Mouse (Mus musculus): ENCODE results near the gene Tulp4. TPM values are rescaled to one million over a fixed set of nuclear protein-coding genes. Genes with fewer than 3 reads are reported as not detected.
A peak's percentile ranks its signal among the peaks of the same experiment; 100 is the strongest.

Tulp4 gene
- total and polyA plus RNA-seq, 2 experiments from 2014 or later, result 91.9 to 218 TPM

- H3K9me3 ChIP-seq (ENCODE audit: low read length), result no peaks in the 10 kb centered on the region
- no peaks in the 10 kb centered on the region for H3K36me3 ChIP-seq (ENCODE audit: insufficient read depth, low read length)
- no peak overlapping the region for H3K4me3 ChIP-seq (ENCODE audit: low read length)
- no peak for DNase-seq (ENCODE audit: low spot score)
- no peak overlapping the region for H3K9ac ChIP-seq (replicated peaks; ENCODE audit: low read length)
- H3K4me1 ChIP-seq (ENCODE audit: insufficient read depth, low read length), result 0 out of 2 replicates have a peak, but pooled peaks cover 3% of the 10 kb centered on the region
- no peak overlapping the region for H3K27ac ChIP-seq
- 80% methylated on average over 6 of the region's 6 CpGs for WGBS
- no peak for ATAC-seq
- H3K27me3 ChIP-seq (ENCODE audit: insufficient read depth, low read length), result no peaks in the 10 kb centered on the region
- no peak overlapping the region for H3K4me2 ChIP-seq (ENCODE audit: low read depth, low read length)
- no peak for TF ChIP-seq CTCF (IDR thresholded peaks at IDR 0.05; ENCODE audit: low read depth)
These were observed 2.7 kb upstream of the Tulp4 start for GRCm38 (mm10) chr17:6103566-6103965.

DNA sequence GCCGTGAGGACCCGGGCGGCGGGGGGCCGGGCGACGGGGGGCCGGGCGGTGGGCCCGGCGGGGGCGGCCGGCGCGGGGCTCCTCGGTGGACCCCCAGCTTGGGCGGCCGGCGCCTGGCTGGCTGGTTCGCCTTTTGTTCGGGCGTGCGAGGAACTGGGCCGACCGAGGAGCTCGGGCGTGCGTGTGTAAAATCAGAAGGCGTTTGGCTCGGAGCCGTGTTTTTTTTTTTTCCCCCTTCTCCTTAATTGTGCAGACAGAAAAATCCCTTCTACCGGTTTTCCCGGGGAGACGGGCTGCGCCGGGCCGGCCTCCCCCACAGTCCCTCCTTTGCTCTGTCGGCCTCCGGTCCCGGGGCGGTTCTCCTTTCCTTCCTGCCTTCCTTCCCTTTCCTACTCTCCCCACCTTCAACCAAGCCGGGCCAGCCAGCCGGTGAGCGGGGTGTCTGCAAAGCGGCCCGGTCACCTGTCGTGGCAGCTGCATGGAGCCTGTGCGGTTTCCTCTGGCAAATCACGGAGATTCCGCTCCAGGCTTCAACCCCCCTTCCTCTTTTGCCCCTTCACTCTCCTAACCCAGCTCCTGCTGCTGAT, 871 bp downstream of the Tulp4 start:
- 1% methylated on average over 48 of the region's 50 CpGs for WGBS

DNA sequence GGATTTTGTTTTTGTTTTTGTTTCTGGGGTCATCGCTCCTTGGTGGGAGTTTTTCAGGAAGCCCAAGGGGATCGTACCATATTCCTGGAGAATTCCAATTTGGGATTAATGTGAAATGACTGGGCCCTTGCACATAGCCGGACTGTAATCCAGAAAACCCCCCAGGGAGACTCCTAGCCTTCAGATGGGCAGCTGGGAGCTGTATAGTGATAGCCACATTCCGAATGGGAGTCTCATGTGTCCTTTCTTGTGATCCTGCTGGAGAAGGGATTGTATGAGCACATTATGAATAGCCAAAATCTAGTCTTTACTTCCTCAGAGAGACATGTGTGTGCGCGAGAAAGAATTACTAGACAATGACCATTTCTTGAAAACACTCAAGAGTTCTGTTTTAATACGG, 1.9 kb downstream of the Tulp4 start:
- Histone ChIP-seq H3K4me1 (ENCODE audit: insufficient read depth, low read length) (peaks cover 12% of the 10 kb centered on the region), H3K36me3 (ENCODE audit: insufficient read depth, low read length) (no peaks in the 10 kb centered on the region), H3K4me3 (ENCODE audit: low read length) (peak overlapping the region; percentile 91), H3K4me2 (ENCODE audit: low read depth, low read length) (peak overlapping the region; percentile 89), H3K27me3 (ENCODE audit: insufficient read depth, low read length) (no peaks in the 10 kb centered on the region), H3K9ac (replicated peaks; ENCODE audit: low read length) (peak overlapping the region; percentile 98), H3K9me3 (ENCODE audit: low read length) (no peaks in the 10 kb centered on the region), H3K27ac (peak overlapping the region; percentile 99)
- TF ChIP-seq CTCF (IDR thresholded peaks at IDR 0.05; ENCODE audit: low read depth), result no peak
- DNase-seq (ENCODE audit: low spot score) (no peak), ATAC-seq (no peak)
- WGBS, result 28% methylated on average over 7 of the region's 7 CpGs

More for the DNA sequence above, 871 bp downstream of the Tulp4 start:
- peak overlapping the region; percentile 89 for H3K4me2 ChIP-seq (ENCODE audit: low read depth, low read length)
- H3K4me1 ChIP-seq (ENCODE audit: insufficient read depth, low read length), result peaks cover 12% of the 10 kb centered on the region
- no peaks in the 10 kb centered on the region for H3K9me3 ChIP-seq (ENCODE audit: low read length)
- DNase-seq (ENCODE audit: low spot score) (peak; percentile 86), ATAC-seq (peak; percentile 65)
- H3K27me3 ChIP-seq (ENCODE audit: insufficient read depth, low read length), result no peaks in the 10 kb centered on the region
- H3K9ac ChIP-seq (replicated peaks; ENCODE audit: low read length), result peak overlapping the region; percentile 98
- H3K27ac ChIP-seq, result peak overlapping the region; percentile 99
- H3K36me3 ChIP-seq (ENCODE audit: insufficient read depth, low read length), result no peaks in the 10 kb centered on the region
- peak overlapping the region; percentile 91 for H3K4me3 ChIP-seq (ENCODE audit: low read length)
- no peak for TF ChIP-seq CTCF (IDR thresholded peaks at IDR 0.05; ENCODE audit: low read depth)

DNA sequence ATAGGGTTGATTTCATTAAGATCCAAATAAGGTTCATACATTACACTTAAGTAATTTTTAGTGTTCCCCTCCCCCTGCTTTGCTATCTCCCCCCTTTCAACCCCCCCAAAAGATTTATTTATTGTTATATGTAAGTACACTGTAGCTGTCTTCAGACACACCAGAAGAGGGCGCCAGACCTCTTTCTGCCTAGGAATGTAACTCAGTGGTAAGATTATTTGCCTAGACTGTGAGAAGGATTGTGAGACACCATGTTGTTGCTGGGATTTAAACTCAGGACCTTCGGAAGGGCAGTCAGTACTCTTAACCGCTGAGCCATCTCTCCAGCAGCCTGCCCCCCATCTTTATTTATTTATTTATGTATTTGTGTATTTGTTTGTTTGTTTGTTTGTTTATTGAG, 4.7 kb downstream of the Tulp4 start:
- no peak overlapping the region for H3K27ac ChIP-seq
- H3K27me3 ChIP-seq (ENCODE audit: insufficient read depth, low read length), result no peaks in the 10 kb centered on the region
- H3K36me3 ChIP-seq (ENCODE audit: insufficient read depth, low read length), result no peaks in the 10 kb centered on the region
- H3K4me3 ChIP-seq (ENCODE audit: low read length), result no peak overlapping the region
- H3K9ac ChIP-seq (replicated peaks; ENCODE audit: low read length), result no peak overlapping the region
- no peaks in the 10 kb centered on the region for H3K9me3 ChIP-seq (ENCODE audit: low read length)
- WGBS, result 77% methylated on average over 3 of the region's 3 CpGs
- DNase-seq (ENCODE audit: low spot score), result peak; percentile 46
- peak; percentile 50 for TF ChIP-seq CTCF (IDR thresholded peaks at IDR 0.05; ENCODE audit: low read depth)
- H3K4me2 ChIP-seq (ENCODE audit: low read depth, low read length), result no peak overlapping the region
- H3K4me1 ChIP-seq (ENCODE audit: insufficient read depth, low read length), result peaks cover 12% of the 10 kb centered on the region
- no peak for ATAC-seq

GRCm38 (mm10) chr17:6113653-6114052, 7.4 kb downstream of the Tulp4 start:
- no peak for TF ChIP-seq CTCF (IDR thresholded peaks at IDR 0.05; ENCODE audit: low read depth)

GRCm38 (mm10) chr17:6115085-6115484, 8.8 kb downstream of the Tulp4 start:
- no peak for ATAC-seq
- WGBS, result 96% methylated on average over 9 of the region's 9 CpGs
- TF ChIP-seq CTCF (IDR thresholded peaks at IDR 0.05; ENCODE audit: low read depth), result no peak

More at GRCm38 (mm10) chr17:6113653-6114052, 7.4 kb downstream of the Tulp4 start:
- H3K9me3 ChIP-seq (ENCODE audit: low read length), result no peaks in the 10 kb centered on the region
- H3K4me2 ChIP-seq (ENCODE audit: low read depth, low read length), result no peak overlapping the region
- no peak overlapping the region for H3K27ac ChIP-seq
- no peaks in the 10 kb centered on the region for H3K27me3 ChIP-seq (ENCODE audit: insufficient read depth, low read length)
- 80% methylated on average over 6 of the region's 6 CpGs for WGBS
- H3K4me3 ChIP-seq (ENCODE audit: low read length), result no peak overlapping the region
- H3K4me1 ChIP-seq (ENCODE audit: insufficient read depth, low read length), result peaks cover 8% of the 10 kb centered on the region
- ATAC-seq, result no peak
- no peaks in the 10 kb centered on the region for H3K36me3 ChIP-seq (ENCODE audit: insufficient read depth, low read length)
- no peak overlapping the region for H3K9ac ChIP-seq (replicated peaks; ENCODE audit: low read length)
- DNase-seq (ENCODE audit: low spot score), result no peak

DNA sequence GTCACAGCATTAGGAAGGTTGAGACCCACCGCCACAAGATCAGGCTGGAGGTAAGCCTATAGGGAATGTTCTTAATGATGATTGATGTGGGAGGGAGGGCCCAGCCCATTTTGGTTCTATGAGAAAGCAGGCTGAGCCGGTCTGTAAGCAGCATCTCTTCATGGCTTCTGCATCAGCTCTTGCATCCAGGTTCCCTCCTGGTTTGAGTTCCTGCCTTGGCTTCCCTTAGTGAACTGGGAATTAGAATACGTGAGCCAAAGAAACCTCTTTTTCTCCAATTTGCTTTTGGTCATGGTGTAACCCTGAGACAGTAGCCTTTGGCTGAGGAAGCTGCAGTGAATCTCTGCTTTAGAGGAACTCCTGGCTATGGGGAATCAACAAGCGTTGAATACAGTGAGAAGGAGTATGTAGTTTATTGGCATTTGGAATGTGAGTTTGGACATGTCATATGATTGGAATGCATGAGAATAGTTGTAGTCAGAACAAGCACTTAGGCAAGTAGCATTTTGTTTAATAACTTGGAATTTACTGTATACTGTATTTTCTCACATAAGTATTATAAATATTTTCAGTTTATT, 11.0 kb downstream of the Tulp4 start:
- H3K9ac ChIP-seq (replicated peaks; ENCODE audit: low read length), result no peak overlapping the region
- no peak for ATAC-seq
- no peak overlapping the region for H3K4me2 ChIP-seq (ENCODE audit: low read depth, low read length)
- H3K4me1 ChIP-seq (ENCODE audit: insufficient read depth, low read length), result no peaks in the 10 kb centered on the region
- 64% methylated on average over 4 of the region's 4 CpGs for WGBS
- H3K9me3 ChIP-seq (ENCODE audit: low read length), result no peaks in the 10 kb centered on the region
- no peaks in the 10 kb centered on the region for H3K27me3 ChIP-seq (ENCODE audit: insufficient read depth, low read length)
- H3K36me3 ChIP-seq (ENCODE audit: insufficient read depth, low read length), result no peaks in the 10 kb centered on the region
- no peak overlapping the region for H3K4me3 ChIP-seq (ENCODE audit: low read length)
- H3K27ac ChIP-seq, result no peak overlapping the region
- DNase-seq (ENCODE audit: low spot score), result no peak
- no peak for TF ChIP-seq CTCF (IDR thresholded peaks at IDR 0.05; ENCODE audit: low read depth)

More at GRCm38 (mm10) chr17:6115085-6115484, 8.8 kb downstream of the Tulp4 start:
- Histone ChIP-seq H3K4me3 (ENCODE audit: low read length) (no peak overlapping the region), H3K36me3 (ENCODE audit: insufficient read depth, low read length) (no peaks in the 10 kb centered on the region), H3K9ac (replicated peaks; ENCODE audit: low read length) (no peak overlapping the region), H3K9me3 (ENCODE audit: low read length) (no peaks in the 10 kb centered on the region), H3K4me2 (ENCODE audit: low read depth, low read length) (no peak overlapping the region), H3K27me3 (ENCODE audit: insufficient read depth, low read length) (no peaks in the 10 kb centered on the region), H3K4me1 (ENCODE audit: insufficient read depth, low read length) (no peaks in the 10 kb centered on the region), H3K27ac (no peak overlapping the region)
- DNase-seq (ENCODE audit: low spot score), result no peak

Data from hindbrain, postnatal 0 days (tissue).